Mouse (Mus musculus): ENCODE results near the gene Dot1l.

GRCm38 (mm10) chr10:80777123-80777522, 22.1 kb downstream of the Dot1l start:
- TF ChIP-seq CTCF (IDR thresholded peaks at IDR 0.05; ENCODE audit: low read depth, low read length): no peak
- no peak for TF ChIP-seq TAL1 (conservative IDR thresholded peaks at IDR 0.05; ENCODE audit: low read depth, low read length)

Data from G1E (cell line).